Mouse (Mus musculus) limb, embryonic 10.5 days (tissue): Measurements from ENCODE around the gene Cc2d2b. TPM values are rescaled to one million over a fixed set of nuclear protein-coding genes. Genes with fewer than 3 reads are reported as not detected.
A peak's percentile ranks its signal among the peaks of the same experiment; 100 is the strongest.

ENCODE experiments used
- DNase-seq: peaks from one replicate; pipeline ENCODE4 v3.0.0-alpha.2; 2017; ENCODE audit warnings: low spot score
- H3K27ac ChIP-seq: fragments of 300-500 bp; sonication (generic); 2 replicates; pipeline ENCODE4 v1.5.1; 2016; ENCODE audit warnings: mild to moderate bottlenecking
- H3K27me3 ChIP-seq: fragments of 300-500 bp; sonication (generic); 2 replicates; pipeline ENCODE4 v1.6.1; 2016; ENCODE audit warnings: low read depth, mild to moderate bottlenecking; ENCODE audit not compliant: poor library complexity, severe bottlenecking
- H3K36me3 ChIP-seq: fragments of 300-500 bp; sonication (generic); 2 replicates; pipeline ENCODE4 v1.6.1; 2016; ENCODE audit warnings: mild to moderate bottlenecking, moderate library complexity
- H3K4me1 ChIP-seq: fragments of 300-500 bp; sonication (generic); 2 replicates; pipeline ENCODE4 v1.6.1; 2016
- H3K4me3 ChIP-seq: fragments of 300-500 bp; sonication (generic); 2 replicates; pipeline ENCODE4 v1.5.1; 2016; ENCODE audit warnings: mild to moderate bottlenecking, moderate library complexity
- H3K9me3 ChIP-seq: fragments of 300-500 bp; sonication (generic); replicated peaks from 2 replicates; pipeline ENCODE4 v1.6.1; 2016; ENCODE audit warnings: mild to moderate bottlenecking
- WGBS: fragments of 180-500 bp; shearing (Covaris S2); methylation state at CpG from one replicate; pipeline ENCODE4 v1.1.7; 2016; 5-methylcytosine and 5-hydroxymethylcytosine counted together
- polyA plus RNA-seq: library from polyadenylated mRNA; unstranded; fragments of >200 nt; fragmentation: Nextera tagmentation; extraction: Ambion mirVana; gene quantifications from 2 replicates; pipeline ENCODE4 v1.2.1, GENCODE M21; 2016

The Cc2d2b gene
- 0.29 and 0.64 TPM in 2 replicates for polyA plus RNA-seq

GRCm38 (mm10) chr19:40748559-40748958, at the start of gene Cc2d2b:
Gene Cc2d2b, plus strand, starts transcription at chr19:40748753.
- 64% methylated on average over 17 of the region's 17 CpGs for WGBS
- 0 out of 2 replicates have a peak, but pooled peaks cover 3% of the 10 kb centered on the region for H3K4me1 ChIP-seq

GRCm38 (mm10) chr19:40699816-40700215, 48.7 kb upstream of the Cc2d2b start:
- no peaks in the 10 kb centered on the region for H3K36me3 ChIP-seq
- DNase-seq: no peak
- no peaks in the 10 kb centered on the region for H3K27me3 ChIP-seq
- H3K9me3 ChIP-seq: no peaks in the 10 kb centered on the region
- H3K4me3 ChIP-seq: no peak overlapping the region
- H3K27ac ChIP-seq: no peak overlapping the region
- H3K4me1 ChIP-seq: no peaks in the 10 kb centered on the region
- 90% methylated on average over 5 of the region's 5 CpGs for WGBS

More at GRCm38 (mm10) chr19:40748559-40748958, at the start of gene Cc2d2b:
- H3K27me3 ChIP-seq: no peaks in the 10 kb centered on the region
- H3K27ac ChIP-seq: no peak within 1 kb of the TSS
- no peaks in the 10 kb centered on the region for H3K9me3 ChIP-seq
- DNase-seq: no peak
- no peaks in the 10 kb centered on the region for H3K36me3 ChIP-seq
- H3K4me3 ChIP-seq: peak within 1 kb of the TSS; percentile 15; the same call in 1 of the 2 replicates

GRCm38 (mm10) chr19:40702406-40702805, 46.1 kb upstream of the Cc2d2b start:
- 81% methylated on average over 4 of the region's 4 CpGs for WGBS
- no peaks in the 10 kb centered on the region for H3K4me1 ChIP-seq
- no peak overlapping the region for H3K27ac ChIP-seq
- no peak for DNase-seq
- H3K36me3 ChIP-seq: no peaks in the 10 kb centered on the region
- no peaks in the 10 kb centered on the region for H3K9me3 ChIP-seq
- no peaks in the 10 kb centered on the region for H3K27me3 ChIP-seq
- H3K4me3 ChIP-seq: no peak overlapping the region

- peaks cover 7% of the 10 kb centered on the region; the same call in 1 of the 2 replicates for H3K4me1 ChIP-seq
- no peaks in the 10 kb centered on the region for H3K27me3 ChIP-seq
- 88% methylated on average over 15 of the region's 16 CpGs for WGBS
- no peak overlapping the region for H3K4me3 ChIP-seq
- DNase-seq: no peak
- no peaks in the 10 kb centered on the region for H3K36me3 ChIP-seq
- H3K27ac ChIP-seq: no peak overlapping the region
- H3K9me3 ChIP-seq: no peaks in the 10 kb centered on the region
Observed at GRCm38 (mm10) chr19:40712889-40713628, 35.5 kb upstream of the Cc2d2b start.

GRCm38 (mm10) chr19:40714700-40715099, 33.9 kb upstream of the Cc2d2b start:
- 57% methylated on average over 5 of the region's 5 CpGs for WGBS
- no peak for DNase-seq
- no peaks in the 10 kb centered on the region for H3K27me3 ChIP-seq
- peaks cover 4% of the 10 kb centered on the region for H3K4me1 ChIP-seq
- H3K36me3 ChIP-seq: no peaks in the 10 kb centered on the region
- no peaks in the 10 kb centered on the region for H3K9me3 ChIP-seq
- no peak overlapping the region for H3K4me3 ChIP-seq
- no peak overlapping the region for H3K27ac ChIP-seq

- Histone ChIP-seq H3K27ac (no peak overlapping the region), H3K36me3 (no peaks in the 10 kb centered on the region), H3K9me3 (no peaks in the 10 kb centered on the region), H3K4me3 (no peak overlapping the region), H3K27me3 (no peaks in the 10 kb centered on the region), H3K4me1 (peaks cover 16% of the 10 kb centered on the region)
- WGBS: 91% methylated on average over 6 of the region's 6 CpGs
- DNase-seq: no peak
Observed at GRCm38 (mm10) chr19:40716981-40717380, 31.6 kb upstream of the Cc2d2b start.

GRCm38 (mm10) chr19:40719439-40720105, 29.0 kb upstream of the Cc2d2b start:
- no peaks in the 10 kb centered on the region for H3K27me3 ChIP-seq

GRCm38 (mm10) chr19:40720381-40720780, 28.2 kb upstream of the Cc2d2b start:
- 74% methylated on average over 12 of the region's 12 CpGs for WGBS
- Histone ChIP-seq H3K4me1 (peaks cover 28% of the 10 kb centered on the region), H3K36me3 (no peaks in the 10 kb centered on the region), H3K27ac (no peak overlapping the region), H3K4me3 (no peak overlapping the region), H3K9me3 (no peaks in the 10 kb centered on the region), H3K27me3 (no peaks in the 10 kb centered on the region)
- no peak for DNase-seq

More at GRCm38 (mm10) chr19:40719439-40720105, 29.0 kb upstream of the Cc2d2b start:
- DNase-seq: no peak
- Histone ChIP-seq H3K27ac (no peak overlapping the region), H3K36me3 (no peaks in the 10 kb centered on the region), H3K4me1 (peaks cover 28% of the 10 kb centered on the region), H3K9me3 (no peaks in the 10 kb centered on the region), H3K4me3 (no peak overlapping the region)
- WGBS: 43% methylated on average over 11 of the region's 11 CpGs

GRCm38 (mm10) chr19:40722137-40723038, 26.2 kb upstream of the Cc2d2b start:
- no peaks in the 10 kb centered on the region for H3K9me3 ChIP-seq
- no peaks in the 10 kb centered on the region for H3K36me3 ChIP-seq
- no peak overlapping the region for H3K4me3 ChIP-seq
- H3K27ac ChIP-seq: peak overlapping the region; percentile 67
- peak; percentile 58 for DNase-seq
- H3K27me3 ChIP-seq: no peaks in the 10 kb centered on the region
- WGBS: 58% methylated on average over 11 of the region's 11 CpGs
- H3K4me1 ChIP-seq: peaks cover 31% of the 10 kb centered on the region

- Histone ChIP-seq H3K4me3 (no peak overlapping the region), H3K27me3 (no peaks in the 10 kb centered on the region), H3K4me1 (peaks cover 34% of the 10 kb centered on the region), H3K9me3 (no peaks in the 10 kb centered on the region), H3K27ac (no peak overlapping the region), H3K36me3 (no peaks in the 10 kb centered on the region)
- no peak for DNase-seq
- 64% methylated on average over 10 of the region's 10 CpGs for WGBS
Observed at GRCm38 (mm10) chr19:40723516-40723915, 25.0 kb upstream of the Cc2d2b start.

GRCm38 (mm10) chr19:40726148-40726547, 22.4 kb upstream of the Cc2d2b start:
- Histone ChIP-seq H3K27ac (peak overlapping the region; percentile 36; the same call in 1 of the 2 replicates), H3K4me1 (peaks cover 37% of the 10 kb centered on the region), H3K36me3 (no peaks in the 10 kb centered on the region), H3K9me3 (no peaks in the 10 kb centered on the region), H3K27me3 (no peaks in the 10 kb centered on the region), H3K4me3 (no peak overlapping the region)
- DNase-seq: no peak
- 84% methylated on average over 4 of the region's 4 CpGs for WGBS

- no peak overlapping the region for H3K27ac ChIP-seq
- H3K9me3 ChIP-seq: no peaks in the 10 kb centered on the region
- WGBS: 87% methylated on average over 2 of the region's 2 CpGs
- no peaks in the 10 kb centered on the region for H3K36me3 ChIP-seq
- peaks cover 34% of the 10 kb centered on the region for H3K4me1 ChIP-seq
- no peak overlapping the region for H3K4me3 ChIP-seq
- H3K27me3 ChIP-seq: no peaks in the 10 kb centered on the region
- no peak for DNase-seq
Observed at GRCm38 (mm10) chr19:40726614-40727013, 21.9 kb upstream of the Cc2d2b start.
